In the genomic region with DNA sequence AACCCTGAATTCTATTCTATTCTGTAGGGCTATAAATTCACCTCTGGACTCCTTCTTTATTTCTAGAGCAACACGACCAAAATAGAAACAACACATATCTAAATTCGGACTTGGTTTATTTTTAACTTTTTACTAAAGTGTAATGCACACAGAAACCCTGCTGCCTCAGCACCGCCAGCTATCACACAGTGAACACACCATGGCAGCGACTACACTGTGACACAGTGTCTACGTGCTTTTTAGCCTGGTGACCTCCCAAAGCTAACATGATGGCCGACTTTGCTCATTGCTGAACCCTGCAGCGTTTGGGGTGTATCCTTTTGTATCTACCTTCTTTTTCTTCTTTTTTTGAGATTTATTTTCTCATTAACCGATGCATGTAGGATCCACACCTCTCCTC, we compare ENCODE assay signal across 27 mouse cellular contexts. TPM values are rescaled to one million over a fixed set of nuclear protein-coding genes. Genes with fewer than 3 reads are reported as not detected.
DNase-seq lines count a peak whose midpoint lies in the region; ATAC-seq and TF ChIP-seq lines count a peak whose summit lies in the region.
"Had no signal": no experiment of that assay in that cellular context is flagged by ENCODE, and none has a peak within 500 bp of the region (broad histone marks: within the 10 kb centered on the region; RNA-seq: fewer than 3 reads in every experiment).

No protein-coding gene starts in this region.

- H3K79me2 ChIP-seq in liver, adult 2 months (ENCODE audit: control insufficient read depth, insufficient read depth, low read length), result no peaks in the 10 kb centered on the region

- TF ChIP-seq POLR2A in liver, adult 2 months (IDR thresholded peaks at IDR 0.05; ENCODE audit: extremely low read depth, insufficient read depth, low read length), result no peak

- no peaks in the 10 kb centered on the region for H3K9me3 ChIP-seq in heart, embryonic 10.5 days
- no peaks in the 10 kb centered on the region for H3K9me3 ChIP-seq in liver, embryonic 12.5 days (replicated peaks)
- no peaks in the 10 kb centered on the region for H3K9me3 ChIP-seq in intestine, embryonic 16.5 days (ENCODE audit: control insufficient read depth, low read length)
- H3K9me3 ChIP-seq in hindbrain, embryonic 11.5 days (ENCODE audit: control insufficient read depth, low read length), result no peaks in the 10 kb centered on the region
- H3K9me3 ChIP-seq: forebrain, embryonic 10.5 days; heart, embryonic 15.5 days; hindbrain, embryonic 15.5 days; limb, embryonic 12.5 days; midbrain, embryonic 10.5 days; neural tube, embryonic 13.5 days had no signal

- DNase-seq in heart, embryonic 10.5 days (ENCODE audit: low spot score), result peak; percentile 42
- no peak for DNase-seq in heart, adult 9 months (ENCODE audit: low spot score in 2 of 2)
- DNase-seq in liver, adult 2 months (ENCODE audit: extremely low read depth, low read depth, low spot score), result peak; percentile 81
- peak; percentile 43 for DNase-seq in skeletal muscle tissue, adult 2 months (ENCODE audit: low read depth, low spot score)
- DNase-seq in hindbrain, embryonic 11.5 days (ENCODE audit: low spot score), result no peak
- DNase-seq: adrenal gland, adult 2 months; cerebellum, adult 11-12 months; cerebellum, postnatal 14 days; forebrain, postnatal 0 days; lung, adult 18-20 months; lung, postnatal 10 days; retina, postnatal 1 day; right cerebral cortex, postnatal 25 days; thymus, postnatal 25 days had no signal

- TF ChIP-seq CTCF in liver, adult 2 months (IDR thresholded peaks at IDR 0.05; ENCODE audit: low read depth, low read length), result no peak

- 68% methylated on average over 8 of the region's 8 CpGs for WGBS in heart, embryonic 10.5 days
- WGBS in liver, adult 2 months, result 25% methylated on average over 8 of the region's 8 CpGs
- 68% methylated on average over 8 of the region's 8 CpGs for WGBS in liver, embryonic 12.5 days (ENCODE audit: insufficient replicate concordance)
- WGBS in intestine, embryonic 16.5 days, result 67% methylated on average over 8 of the region's 8 CpGs
- WGBS in hindbrain, embryonic 11.5 days, result 89% methylated on average over 8 of the region's 8 CpGs

- H3K9ac ChIP-seq in liver, adult 2 months (ENCODE audit: low read depth, low read length), result no peak overlapping the region
- H3K9ac ChIP-seq in liver, embryonic 12.5 days, result no peak overlapping the region
- no peak overlapping the region for H3K9ac ChIP-seq in intestine, embryonic 16.5 days (ENCODE audit: low read depth, low read length)
- H3K9ac ChIP-seq in hindbrain, embryonic 11.5 days (ENCODE audit: low read depth, low read length), result no peak overlapping the region
- H3K9ac ChIP-seq: forebrain, postnatal 0 days; heart, embryonic 15.5 days; hindbrain, embryonic 15.5 days; limb, embryonic 12.5 days; neural tube, embryonic 13.5 days had no signal

- H3K4me1 ChIP-seq in heart, embryonic 10.5 days, result peaks cover 7% of the 10 kb centered on the region; the same call in 1 of the 2 replicates
- H3K4me1 ChIP-seq in liver, adult 2 months (ENCODE audit: control insufficient read depth, insufficient read depth, low read length), result peaks cover 8% of the 10 kb centered on the region
- peaks cover 38% of the 10 kb centered on the region for H3K4me1 ChIP-seq in liver, embryonic 12.5 days
- H3K4me1 ChIP-seq in intestine, embryonic 16.5 days (ENCODE audit: control insufficient read depth, insufficient read depth, low read length), result no peaks in the 10 kb centered on the region
- H3K4me1 ChIP-seq in hindbrain, embryonic 11.5 days (replicated peaks; ENCODE audit: control insufficient read depth, insufficient read depth, low read length), result no peaks in the 10 kb centered on the region
- H3K4me1 ChIP-seq: forebrain, embryonic 10.5 days; hindbrain, embryonic 15.5 days; limb, embryonic 12.5 days; midbrain, embryonic 10.5 days; neural tube, embryonic 13.5 days had no signal

- H3K27me3 ChIP-seq in heart, embryonic 10.5 days (ENCODE audit: insufficient read depth, poor library complexity, severe bottlenecking), result no peaks in the 10 kb centered on the region
- no peaks in the 10 kb centered on the region for H3K27me3 ChIP-seq in liver, adult 2 months (ENCODE audit: control insufficient read depth, insufficient read depth, low read length)
- H3K27me3 ChIP-seq in liver, embryonic 12.5 days (replicated peaks), result no peaks in the 10 kb centered on the region
- no peaks in the 10 kb centered on the region for H3K27me3 ChIP-seq in intestine, embryonic 16.5 days (replicated peaks; ENCODE audit: control insufficient read depth, insufficient read depth, low read length)
- no peaks in the 10 kb centered on the region for H3K27me3 ChIP-seq in hindbrain, embryonic 11.5 days (ENCODE audit: control insufficient read depth, insufficient read depth, low read length)
- H3K27me3 ChIP-seq: heart, embryonic 15.5 days; hindbrain, embryonic 15.5 days; limb, embryonic 12.5 days; neural tube, embryonic 13.5 days had no signal

- no peak overlapping the region for H3K27ac ChIP-seq in heart, embryonic 10.5 days
- H3K27ac ChIP-seq in liver, adult 2 months (replicated peaks; ENCODE audit: insufficient read depth, low read depth, low read length), result peak overlapping the region; percentile 62
- no peak overlapping the region for H3K27ac ChIP-seq in liver, embryonic 12.5 days
- peak overlapping the region; percentile 45 for H3K27ac ChIP-seq in intestine, embryonic 16.5 days (ENCODE audit: low read length)
- no peak overlapping the region for H3K27ac ChIP-seq in hindbrain, embryonic 11.5 days (ENCODE audit: low read depth, low read length)
- H3K27ac ChIP-seq: forebrain, embryonic 10.5 days; heart, embryonic 15.5 days; hindbrain, embryonic 15.5 days; limb, embryonic 12.5 days; midbrain, embryonic 10.5 days; neural tube, embryonic 13.5 days had no signal

- H3K4me2 ChIP-seq in liver, embryonic 12.5 days, result no peak overlapping the region
- H3K4me2 ChIP-seq in intestine, embryonic 16.5 days (ENCODE audit: low read depth, low read length), result no peak overlapping the region; the same call in 1 of the 2 replicates
- no peak overlapping the region for H3K4me2 ChIP-seq in hindbrain, embryonic 11.5 days (replicated peaks; ENCODE audit: low read depth, low read length)
- H3K4me2 ChIP-seq: heart, embryonic 15.5 days; hindbrain, embryonic 15.5 days; limb, embryonic 12.5 days; neural tube, embryonic 13.5 days had no signal

- H3K36me3 ChIP-seq in heart, embryonic 10.5 days, result no peaks in the 10 kb centered on the region
- H3K36me3 ChIP-seq in liver, adult 2 months (ENCODE audit: control insufficient read depth, insufficient read depth, low read length), result no peaks in the 10 kb centered on the region
- no peaks in the 10 kb centered on the region for H3K36me3 ChIP-seq in liver, embryonic 12.5 days
- H3K36me3 ChIP-seq in intestine, embryonic 16.5 days (ENCODE audit: control insufficient read depth, insufficient read depth, low read length), result no peaks in the 10 kb centered on the region
- no peaks in the 10 kb centered on the region for H3K36me3 ChIP-seq in hindbrain, embryonic 11.5 days (ENCODE audit: control insufficient read depth, insufficient read depth, low read length)
- H3K36me3 ChIP-seq: forebrain, embryonic 10.5 days; heart, embryonic 15.5 days; hindbrain, embryonic 15.5 days; limb, embryonic 12.5 days; midbrain, embryonic 10.5 days; neural tube, embryonic 13.5 days had no signal

- no peak for ATAC-seq in liver, embryonic 12.5 days
- peak; percentile 66 for ATAC-seq in intestine, embryonic 16.5 days
- ATAC-seq in hindbrain, embryonic 11.5 days (ENCODE audit: low FRiP score), result no peak
- ATAC-seq: forebrain, postnatal 0 days; midbrain, embryonic 16.5 days had no signal

- H3K4me3 ChIP-seq in heart, embryonic 10.5 days, result no peak overlapping the region
- H3K4me3 ChIP-seq in liver, adult 2 months (ENCODE audit: insufficient read depth, low read depth, low read length), result no peak overlapping the region
- H3K4me3 ChIP-seq in liver, embryonic 12.5 days, result no peak overlapping the region
- no peak overlapping the region for H3K4me3 ChIP-seq in intestine, embryonic 16.5 days (ENCODE audit: low read length)
- no peak overlapping the region for H3K4me3 ChIP-seq in hindbrain, embryonic 11.5 days (ENCODE audit: low read depth, low read length)
- H3K4me3 ChIP-seq: forebrain, embryonic 10.5 days; heart, embryonic 15.5 days; hindbrain, embryonic 15.5 days; limb, embryonic 12.5 days; midbrain, embryonic 10.5 days; myocyte; neural tube, embryonic 13.5 days had no signal

RNA-seq across cellular contexts. Expression of a gene that starts 9.0 kb away (rescaled TPM):
- 1.4 and 1.7 TPM in 2 replicates for polyA plus RNA-seq in heart, embryonic 10.5 days (2016; fragmentation: Nextera tagmentation; extraction: Ambion mirVana)
- 73.2 and 128 TPM in 2 replicates for total RNA-seq in liver, adult 2 months (2014; rRNA removed)
- polyA plus RNA-seq in liver, adult 2 months (2012; rRNA removed), result 226 and 272 TPM in 2 replicates
- polyA plus RNA-seq in liver, embryonic 12.5 days (2016; fragmentation: Nextera tagmentation; extraction: Ambion mirVana), result 2.4 and 2.6 TPM in 2 replicates
- 33.2 and 42.2 TPM in 2 replicates for polyA plus RNA-seq in intestine, embryonic 16.5 days (2015; fragmentation: Nextera tagmentation; extraction: Ambion mirVana)
- 0.98 and 1.4 TPM in 2 replicates for polyA plus RNA-seq in hindbrain, embryonic 11.5 days (2014; fragmentation: Nextera tagmentation; extraction: Ambion mirVana)
- total RNA-seq: adrenal gland, adult 2 months; forebrain, postnatal 0 days; left cerebral cortex, postnatal 14 days had no signal
- polyA plus RNA-seq: adrenal gland, adult 2 months; forebrain, postnatal 0 days; hindbrain, embryonic 15.5 days; midbrain, embryonic 16.5 days; myocyte; neural tube, embryonic 13.5 days had no signal

RNA-seq across cellular contexts. Expression of a gene that starts 47.2 kb away (rescaled TPM):
- polyA plus RNA-seq in heart, embryonic 10.5 days (2016; fragmentation: Nextera tagmentation; extraction: Ambion mirVana), result 1.9 and 2.9 TPM in 2 replicates
- total RNA-seq in liver, adult 2 months (2014; rRNA removed), result under 0.01 and 0.20 TPM in 2 replicates
- 0.01 TPM in 1 of 2 replicates, not detected in the other for polyA plus RNA-seq in liver, adult 2 months (2012; rRNA removed)
- polyA plus RNA-seq in liver, embryonic 12.5 days (2016; fragmentation: Nextera tagmentation; extraction: Ambion mirVana), result 0.48 and 0.59 TPM in 2 replicates
- 1.1 TPM in 2 replicates for polyA plus RNA-seq in intestine, embryonic 16.5 days (2015; fragmentation: Nextera tagmentation; extraction: Ambion mirVana)
- 6.5 and 9.0 TPM in 2 replicates for polyA plus RNA-seq in hindbrain, embryonic 11.5 days (2014; fragmentation: Nextera tagmentation; extraction: Ambion mirVana)
- total RNA-seq: MEL had no signal
- polyA plus RNA-seq: C2C12, myocyte had no signal

Comparison
In these comparisons a context has a peak if more than half of its experiments do, and no peak if none do; other contexts are left out.
1. DNase-seq: peak in heart, embryonic 10.5 days (single experiment), liver, adult 2 months (single experiment) and skeletal muscle tissue, adult 2 months (single experiment); none in heart, adult 9 months (0 of 2) and hindbrain, embryonic 11.5 days (single experiment).
2. H3K27ac ChIP-seq: peak in liver, adult 2 months (single experiment) and intestine, embryonic 16.5 days (single experiment); none in heart, embryonic 10.5 days (single experiment), liver, embryonic 12.5 days (single experiment) and hindbrain, embryonic 11.5 days (single experiment).